Mouse (Mus musculus): ENCODE measurements around the gene Ppp3ca. TPM values are rescaled to one million over a fixed set of nuclear protein-coding genes. Genes with fewer than 3 reads are reported as not detected.

Ppp3ca gene
- total and polyA plus RNA-seq, 3 experiments, result 17.4 to 40.6 (median 32.0) TPM

DNA sequence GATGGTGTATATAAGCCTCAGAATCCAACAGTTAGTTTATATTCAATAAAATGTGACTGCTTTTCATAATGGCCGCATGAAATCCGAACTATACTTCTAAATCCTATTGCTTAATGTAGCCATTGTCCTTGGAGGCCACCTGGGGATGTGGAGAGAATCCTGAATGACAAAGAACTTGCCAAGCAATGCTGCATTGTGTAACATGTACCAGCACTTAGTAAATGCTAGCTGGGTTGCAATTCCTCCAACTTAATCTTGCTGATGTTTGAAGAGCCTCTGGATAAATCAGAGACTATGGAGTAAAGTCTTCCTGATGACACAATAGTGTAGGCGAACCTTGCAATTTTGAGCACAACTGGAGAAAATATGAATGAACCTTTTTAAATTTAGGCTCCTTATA, 171.4 kb downstream of the Ppp3ca start:
- Histone ChIP-seq H3K4me3 (ENCODE audit: control insufficient read depth in 1 of 2, insufficient read depth in 1 of 2, low read depth in 2 of 2, low read length in 2 of 2) (no peak overlapping the region), H3K36me3 (ENCODE audit: control insufficient read depth in 1 of 2, insufficient read depth in 2 of 2, low read length in 2 of 2) (peaks cover 0 to 11% of the 10 kb centered on the region in 2 experiments; a peak in 2 of 4 replicates), H3K9me3 (replicated peaks; ENCODE audit: insufficient read depth, low read length) (no peaks in the 10 kb centered on the region), H3K4me1 (ENCODE audit: control insufficient read depth in 1 of 2, insufficient read depth in 2 of 2, low read length in 2 of 2) (peaks cover 0 to 10% of the 10 kb centered on the region in 2 experiments; a peak in 2 of 4 replicates), H3K9ac (ENCODE audit: control insufficient read depth, low read depth, low read length, poor library complexity, severe bottlenecking) (no peak overlapping the region), H3K27me3 (ENCODE audit: control insufficient read depth in 1 of 2, insufficient read depth in 2 of 2, low read length in 2 of 2) (no peaks in the 10 kb centered on the region), H3K27ac (ENCODE audit: control insufficient read depth, low read depth, low read length) (no peak overlapping the region), H3K79me2 (ENCODE audit: control insufficient read depth, insufficient read depth, low read length, poor library complexity) (no peaks in the 10 kb centered on the region; the same call in 1 of the 2 replicates)
- no peak for DNase-seq (ENCODE audit: low read depth, low spot score)
- TF ChIP-seq POLR2AphosphoS5 (IDR thresholded peaks at IDR 0.05; ENCODE audit: borderline replicate concordance, low read depth, low read length) (no peak), SMC3 (IDR thresholded peaks at IDR 0.05; ENCODE audit: low read depth, low read length) (no peak), ZNF384 (IDR thresholded peaks at IDR 0.05; ENCODE audit: low read depth, low read length) (no peak), EP300 (IDR thresholded peaks at IDR 0.05; ENCODE audit: low read depth in 1 of 2, low read length in 2 of 2) (no peak), USF1 (IDR thresholded peaks at IDR 0.05; ENCODE audit: low read depth, low read length) (no peak), SIN3A (IDR thresholded peaks at IDR 0.05; ENCODE audit: low read length) (no peak), ZC3H11A (IDR thresholded peaks at IDR 0.05; ENCODE audit: low read depth, low read length) (no peak), POLR2A (IDR thresholded peaks at IDR 0.05; ENCODE audit: control insufficient read depth in 1 of 2, insufficient read depth in 1 of 2, low read depth in 1 of 2, low read length in 2 of 2, poor library complexity in 1 of 2) (no peak), MXI1 (IDR thresholded peaks at IDR 0.05; ENCODE audit: low read depth, low read length) (no peak), POLR2AphosphoS2 (IDR thresholded peaks at IDR 0.05; ENCODE audit: low read length) (no peak), GATA1 (IDR thresholded peaks at IDR 0.05; ENCODE audit: low read depth, low read length) (no peak), MAX (IDR thresholded peaks at IDR 0.05; ENCODE audit: low read length) (no peak), RAD21 (IDR thresholded peaks at IDR 0.05; ENCODE audit: low read depth, low read length) (no peak), TCF12 (IDR thresholded peaks at IDR 0.05; ENCODE audit: low read depth, low read length) (no peak), ETS1 (IDR thresholded peaks at IDR 0.05; ENCODE audit: low read depth, low read length) (no peak), NELFE (IDR thresholded peaks at IDR 0.05; ENCODE audit: low read depth, low read length) (no peak), NRF1 (IDR thresholded peaks at IDR 0.05; ENCODE audit: insufficient read depth, low read depth, low read length, poor library complexity, severe bottlenecking) (no peak), MYB (IDR thresholded peaks at IDR 0.05; ENCODE audit: low read depth, low read length) (no peak), E2F4 (IDR thresholded peaks at IDR 0.05; ENCODE audit: borderline replicate concordance, low read depth, low read length) (no peak), JUND (IDR thresholded peaks at IDR 0.05; ENCODE audit: low read depth, low read length) (no peak)

DNA sequence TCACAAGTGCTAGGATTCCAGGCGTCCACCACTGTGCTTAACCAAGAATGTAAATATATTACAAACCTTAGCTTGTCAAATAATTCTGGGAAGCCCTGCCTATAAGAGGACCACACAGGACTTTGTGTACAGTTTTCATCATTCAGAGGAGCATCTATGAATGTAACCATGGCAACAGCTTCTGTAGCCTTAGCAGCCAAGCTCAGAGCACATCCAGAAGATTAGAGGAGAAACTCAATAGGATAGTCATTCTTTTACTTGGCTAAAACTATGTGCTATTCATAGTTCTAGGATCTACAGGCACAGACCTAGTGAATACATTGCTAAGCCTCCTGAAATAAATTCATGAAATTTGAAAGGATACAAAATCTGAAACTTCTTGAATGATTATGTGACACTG, 172.5 kb downstream of the Ppp3ca start:
- DNase-seq (ENCODE audit: low read depth, low spot score), result no peak
- H3K4me1 ChIP-seq (ENCODE audit: control insufficient read depth in 1 of 2, insufficient read depth in 2 of 2, low read length in 2 of 2), result peaks cover 0 to 1% of the 10 kb centered on the region in 2 experiments; a peak in 2 of 4 replicates
- no peaks in the 10 kb centered on the region for H3K9me3 ChIP-seq (replicated peaks; ENCODE audit: insufficient read depth, low read length)
- no peaks in the 10 kb centered on the region; the same call in 1 of the 2 replicates for H3K79me2 ChIP-seq (ENCODE audit: control insufficient read depth, insufficient read depth, low read length, poor library complexity)
- H3K27me3 ChIP-seq (ENCODE audit: control insufficient read depth in 1 of 2, insufficient read depth in 2 of 2, low read length in 2 of 2), result no peaks in the 10 kb centered on the region
- no peak overlapping the region for H3K9ac ChIP-seq (ENCODE audit: control insufficient read depth, low read depth, low read length, poor library complexity, severe bottlenecking)
- H3K27ac ChIP-seq (ENCODE audit: control insufficient read depth, low read depth, low read length), result no peak overlapping the region
- no peak overlapping the region for H3K4me3 ChIP-seq (ENCODE audit: control insufficient read depth in 1 of 2, insufficient read depth in 1 of 2, low read depth in 2 of 2, low read length in 2 of 2)
- TF ChIP-seq EP300 (IDR thresholded peaks at IDR 0.05; ENCODE audit: low read depth in 1 of 2, low read length in 2 of 2) (no peak), USF2 (IDR thresholded peaks at IDR 0.05; ENCODE audit: borderline replicate concordance in 1 of 2, insufficient read depth in 1 of 2, low read depth in 1 of 2, low read length in 2 of 2) (no peak), ZNF384 (IDR thresholded peaks at IDR 0.05; ENCODE audit: low read depth, low read length) (no peak), E2F4 (IDR thresholded peaks at IDR 0.05; ENCODE audit: borderline replicate concordance, low read depth, low read length) (no peak), BHLHE40 (IDR thresholded peaks at IDR 0.05; ENCODE audit: borderline replicate concordance, low read depth, low read length) (no peak), RCOR1 (IDR thresholded peaks at IDR 0.05; ENCODE audit: low read depth, low read length) (no peak), MYC (IDR thresholded peaks at IDR 0.05; ENCODE audit: low read depth, low read length) (no peak), USF1 (IDR thresholded peaks at IDR 0.05; ENCODE audit: low read depth, low read length) (no peak), CTCF (IDR thresholded peaks at IDR 0.05 in 2 of 3, conservative IDR thresholded peaks at IDR 0.05 in 1 of 3; ENCODE audit: control insufficient read depth in 1 of 3, insufficient read depth in 1 of 3, low read depth in 2 of 3, low read length in 3 of 3, poor library complexity in 1 of 3, severe bottlenecking in 1 of 3) (no peak)
- peaks cover 0 to 3% of the 10 kb centered on the region in 2 experiments; a peak in 2 of 4 replicates for H3K36me3 ChIP-seq (ENCODE audit: control insufficient read depth in 1 of 2, insufficient read depth in 2 of 2, low read length in 2 of 2)

Measured in MEL (cell line).